Mouse (Mus musculus) monocyte, adult 5-6 weeks (primary cell): ENCODE results near the gene Gm7879. TPM values are rescaled to one million over a fixed set of nuclear protein-coding genes. Genes with fewer than 3 reads are reported as not detected.
"Not testable (repeated sequence)": the region's sequence is repeated elsewhere in the genome, so short reads cannot be mapped to it uniquely, and the experiment has no call there.

Source experiments
- ATAC-seq: fragments of 153-309, 156-312 bp; replicated peaks from 2 replicates; pipeline ENCODE4 v1.8.0; 2017; ENCODE audit warnings: mild to moderate bottlenecking; ENCODE audit not compliant: low TSS enrichment, insufficient number of reproducible peaks, severe bottlenecking, poor library complexity, low FRiP score
- total RNA-seq: library from RNA; stranded (forward); fragments of 200-1000, 200-491, 200-594 nt; gene quantifications from 3 replicates; pipeline ENCODE4 v1.2.3, GENCODE M21; 2017

Gm7879 gene
- total RNA-seq: 3.2 to 11.3 TPM in 2 of 3 replicates, not detected in the other

- not testable (repeated sequence) for ATAC-seq
These were observed at the start of gene Gm7879 for GRCm38 (mm10) chr5:43912844-43913243. Gm7879 (plus strand) TSS chr5:43913144.

GRCm38 (mm10) chr5:43863642-43864041 is 49.3 kb upstream of the Gm7879 start:
- ATAC-seq: no peak

DNA sequence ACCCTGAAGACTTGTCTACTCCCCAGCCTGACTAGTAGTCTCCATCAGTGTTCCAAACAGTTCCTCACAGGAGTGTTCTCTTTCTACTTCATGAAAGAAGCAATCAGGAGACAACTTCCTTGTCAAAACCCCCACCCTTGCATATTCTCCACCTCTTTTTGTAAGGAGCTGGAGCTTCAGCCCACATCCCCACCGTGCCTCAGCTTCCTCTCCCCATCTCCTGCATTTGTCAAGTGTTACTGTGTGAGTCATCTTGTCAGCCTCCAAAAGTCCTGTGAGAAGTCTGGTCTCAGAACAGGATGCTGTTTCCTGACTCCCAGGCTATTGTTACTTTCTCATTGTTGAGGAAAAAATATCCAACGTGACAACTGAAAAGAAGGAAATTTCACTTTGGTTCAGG is 47.6 kb upstream of the Gm7879 start:
- ATAC-seq: no peak

GRCm38 (mm10) chr5:43868253-43868652 is 44.7 kb upstream of the Gm7879 start, which contains the start of gene Cd38:
Cd38 (plus strand) TSS chr5:43868553.
- ATAC-seq: no peak

DNA sequence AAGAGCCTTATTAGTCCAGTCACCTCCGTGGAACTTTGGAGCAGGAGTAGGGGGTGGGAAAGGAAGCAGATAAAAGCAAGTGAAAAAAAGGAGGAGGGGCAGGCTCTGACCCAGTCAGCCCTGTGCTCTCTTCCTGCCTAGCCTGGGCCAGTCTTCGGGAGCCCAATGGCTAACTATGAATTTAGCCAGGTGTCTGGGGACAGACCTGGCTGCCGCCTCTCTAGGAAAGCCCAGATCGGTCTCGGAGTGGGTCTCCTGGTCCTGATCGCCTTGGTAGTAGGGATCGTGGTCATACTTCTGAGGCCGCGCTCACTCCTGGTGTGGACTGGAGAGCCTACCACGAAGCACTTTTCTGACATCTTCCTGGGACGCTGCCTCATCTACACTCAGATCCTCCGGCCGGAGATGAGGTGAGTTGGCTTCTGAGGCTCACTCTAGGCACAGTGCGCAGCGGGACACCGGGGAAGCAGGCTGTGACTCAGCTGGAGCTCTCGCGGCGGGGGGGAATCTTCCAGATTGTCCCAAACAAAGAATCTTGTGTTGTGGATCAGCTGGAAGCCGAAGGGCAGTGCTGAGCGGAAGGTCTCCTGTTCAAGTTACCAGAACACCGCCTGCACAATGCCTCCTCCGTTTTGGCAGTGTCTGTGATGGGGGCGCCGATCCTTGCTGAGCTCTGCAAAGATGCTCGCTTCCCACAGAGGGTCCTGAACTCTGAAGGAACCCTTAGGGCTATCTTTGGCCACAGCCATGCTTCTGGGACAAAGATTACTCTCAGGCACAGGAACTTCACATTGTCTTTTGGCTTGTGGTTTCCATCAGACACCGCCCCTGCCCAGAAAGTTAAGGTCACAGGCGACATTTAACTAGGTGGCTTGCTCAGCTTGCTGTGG is 44.0 kb upstream of the Gm7879 start:
- ATAC-seq: peak; percentile 43; the same call in 1 of the 2 replicates

DNA sequence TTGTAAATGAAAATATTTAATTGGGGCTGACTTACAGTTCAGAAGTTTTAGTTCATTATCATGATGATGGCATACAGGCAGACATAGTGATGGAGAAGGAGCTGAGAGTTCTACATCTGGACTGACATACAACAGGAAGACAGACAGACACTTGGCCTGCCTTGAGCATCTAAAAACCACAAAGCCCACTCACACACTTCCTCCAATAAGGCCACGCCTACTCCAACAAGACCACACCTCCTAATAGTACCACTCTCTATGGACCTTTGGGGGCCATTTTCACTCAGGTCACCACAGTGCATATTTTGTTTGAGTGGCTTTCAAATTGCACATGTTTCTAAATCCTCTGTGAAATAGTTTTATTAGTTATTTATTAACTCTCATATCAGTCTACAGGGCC is 41.1 kb upstream of the Gm7879 start:
- ATAC-seq: no peak

DNA sequence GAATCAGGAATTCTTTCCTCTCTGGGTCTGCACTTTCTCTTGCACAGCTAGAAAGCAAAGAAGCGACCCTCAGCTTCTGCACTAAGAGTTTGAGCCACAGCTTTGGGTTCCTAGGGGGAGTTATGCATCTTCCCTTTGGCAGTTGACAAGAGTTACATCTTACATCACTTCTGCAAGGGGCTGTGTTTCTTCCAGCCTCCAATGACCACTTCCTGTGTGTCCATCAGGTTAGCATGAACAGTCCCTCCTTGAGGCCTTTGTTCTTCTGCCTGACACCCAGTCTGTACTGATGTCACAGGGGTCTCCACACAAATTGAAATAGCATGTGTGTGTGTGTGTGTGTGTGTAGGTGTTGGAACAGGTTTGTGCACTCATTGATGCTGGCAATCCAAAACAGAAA is 40.3 kb upstream of the Gm7879 start:
- ATAC-seq: no peak

DNA sequence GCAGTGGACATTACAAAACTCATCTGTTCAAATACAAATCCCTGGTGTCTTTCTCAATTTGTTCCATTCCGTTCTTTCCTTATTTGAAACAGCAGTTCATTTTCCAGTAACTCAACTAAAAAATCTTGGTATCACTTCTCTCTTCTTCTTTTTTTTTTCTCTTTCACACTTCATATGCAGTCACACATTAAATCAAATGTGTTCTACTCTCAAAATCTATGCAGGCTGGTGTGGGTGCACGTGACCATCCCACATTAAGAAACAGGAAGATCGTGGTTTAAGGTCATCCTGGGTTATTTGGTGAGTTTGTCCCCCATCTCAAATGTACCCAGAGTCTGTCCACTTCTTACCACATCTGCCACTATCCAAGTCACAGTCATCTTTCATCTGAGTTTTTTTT is 30.9 kb upstream of the Gm7879 start:
- peak; percentile 66 for ATAC-seq

DNA sequence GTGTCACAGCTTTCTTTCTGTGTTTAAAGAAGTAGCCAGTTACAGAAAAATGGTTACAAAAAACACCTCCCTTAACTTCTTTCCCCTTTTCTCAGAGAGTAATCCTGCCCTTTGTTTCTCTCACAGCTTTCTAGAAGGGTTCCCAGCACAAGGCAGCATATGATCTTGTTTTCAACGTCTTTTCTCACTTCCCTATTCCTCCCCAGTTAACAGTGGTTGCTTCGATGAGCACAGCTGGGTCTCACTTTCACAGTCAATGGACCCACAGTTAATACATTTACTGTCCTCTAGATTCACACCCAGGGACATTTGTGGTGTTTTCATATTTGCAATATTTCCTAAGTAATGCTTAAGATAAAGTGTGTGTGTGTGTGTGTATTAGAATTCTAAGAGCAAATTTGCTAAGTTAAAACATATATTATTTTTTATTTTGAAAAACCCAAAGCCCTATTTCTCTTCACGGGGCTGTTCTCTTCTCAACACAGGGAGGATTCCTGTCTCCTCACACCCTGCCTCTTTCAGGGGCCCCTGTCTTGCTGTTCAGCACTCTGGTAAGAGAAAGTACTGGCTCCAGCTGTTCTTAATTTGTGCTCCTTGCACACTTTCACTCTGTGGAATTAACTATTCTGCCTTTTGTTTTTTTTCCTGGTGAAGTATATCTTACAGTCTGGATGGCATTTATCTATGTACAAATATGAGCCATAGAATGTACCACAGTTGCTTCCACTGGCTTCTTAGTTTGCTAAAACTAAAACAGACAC is 27.7 kb upstream of the Gm7879 start:
- ATAC-seq: peak; percentile 67

DNA sequence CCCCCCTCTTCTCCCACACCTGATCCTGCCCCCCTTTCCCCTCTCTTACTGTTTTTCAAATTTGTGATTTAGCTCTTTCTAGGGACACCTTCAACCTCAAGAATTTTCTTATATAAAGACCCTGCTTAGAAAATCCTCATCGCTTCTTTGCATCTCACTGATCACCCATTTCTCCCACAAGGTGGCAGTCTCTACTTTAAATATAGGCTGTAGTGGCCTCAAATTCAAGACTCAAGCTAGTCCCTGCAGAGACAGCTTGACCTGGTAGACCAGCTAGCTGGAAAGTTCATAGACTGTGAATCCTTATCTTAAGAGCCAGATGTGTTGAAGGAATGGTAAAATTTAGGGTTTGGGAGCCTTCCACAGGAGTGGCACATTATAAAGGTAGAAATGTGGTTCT is 20.6 kb upstream of the Gm7879 start:
- ATAC-seq: peak; percentile 52; the same call in 1 of the 2 replicates

- peak; percentile 72 for ATAC-seq
These were observed 18.8 kb upstream of the Gm7879 start for GRCm38 (mm10) chr5:43894113-43894512.

- ATAC-seq: no peak
These were observed 17.0 kb upstream of the Gm7879 start for GRCm38 (mm10) chr5:43895931-43896330.

DNA sequence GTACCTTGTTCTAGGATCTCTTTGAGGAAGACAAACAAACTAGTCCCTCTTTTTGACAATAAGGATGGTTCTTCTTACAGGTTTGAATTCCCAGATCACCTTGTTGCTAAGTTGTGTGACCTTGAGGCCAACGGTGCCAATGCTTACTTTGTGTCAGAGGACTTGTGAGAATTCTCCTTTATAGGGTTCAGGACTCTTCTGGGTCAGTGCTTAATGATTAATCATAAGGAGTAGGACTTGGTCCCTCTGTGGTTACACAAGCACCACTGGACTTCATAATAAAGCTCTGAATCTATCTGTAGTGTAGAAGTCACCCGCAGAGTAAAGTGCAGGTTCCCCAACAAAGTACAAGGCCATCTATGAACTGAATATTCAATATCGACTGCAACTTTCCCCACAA is 8.3 kb upstream of the Gm7879 start:
- ATAC-seq: no peak

DNA sequence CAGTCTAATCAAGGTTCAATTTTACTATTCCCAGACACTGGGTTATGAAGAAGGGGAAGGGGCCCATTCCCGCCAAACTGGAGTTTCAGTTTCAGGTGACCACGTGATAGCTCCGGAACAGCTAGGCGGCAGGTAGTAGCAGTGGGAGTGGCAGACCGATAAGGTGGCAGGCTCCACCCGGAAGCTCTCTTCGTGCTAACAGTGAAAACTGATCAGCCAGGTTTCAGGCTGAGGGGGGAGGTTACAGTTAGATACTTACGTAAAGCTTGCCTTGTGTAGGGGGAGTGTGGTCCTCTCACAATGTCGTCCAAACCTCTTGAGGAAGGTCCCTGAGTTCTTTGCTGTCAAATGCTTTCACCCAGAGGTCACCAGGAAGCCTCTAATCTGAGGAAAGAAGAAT is 3.7 kb upstream of the Gm7879 start:
- no peak for ATAC-seq

DNA sequence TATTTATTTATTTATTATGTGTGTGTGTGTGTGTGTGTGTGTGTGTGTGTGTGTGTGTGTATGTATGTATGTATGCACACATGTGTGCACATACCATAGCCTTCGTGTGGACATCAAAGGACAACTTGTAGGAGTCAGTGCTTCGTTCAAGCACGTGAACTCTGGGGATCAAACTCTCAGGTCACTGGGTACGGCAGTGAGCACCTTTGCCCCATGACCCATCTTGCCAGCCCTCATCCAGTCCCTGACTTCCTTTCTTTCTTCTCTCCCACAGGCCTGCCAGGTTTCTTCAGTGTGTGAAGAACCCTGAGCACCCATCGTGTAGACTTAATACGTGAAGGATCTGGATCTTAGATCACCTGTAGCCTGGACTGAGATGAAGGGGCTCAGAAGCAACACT is 2.9 kb upstream of the Gm7879 start:
- 0 out of 2 replicates have a peak, but pooled peaks have one; percentile 31 for ATAC-seq

GRCm38 (mm10) chr5:43915261-43915886 is 2.4 kb downstream of the Gm7879 start:
- peak; percentile 31; the same call in 1 of the 2 replicates for ATAC-seq

- no peak for ATAC-seq
These were observed 8.9 kb downstream of the Gm7879 start for GRCm38 (mm10) chr5:43921877-43922276.

DNA sequence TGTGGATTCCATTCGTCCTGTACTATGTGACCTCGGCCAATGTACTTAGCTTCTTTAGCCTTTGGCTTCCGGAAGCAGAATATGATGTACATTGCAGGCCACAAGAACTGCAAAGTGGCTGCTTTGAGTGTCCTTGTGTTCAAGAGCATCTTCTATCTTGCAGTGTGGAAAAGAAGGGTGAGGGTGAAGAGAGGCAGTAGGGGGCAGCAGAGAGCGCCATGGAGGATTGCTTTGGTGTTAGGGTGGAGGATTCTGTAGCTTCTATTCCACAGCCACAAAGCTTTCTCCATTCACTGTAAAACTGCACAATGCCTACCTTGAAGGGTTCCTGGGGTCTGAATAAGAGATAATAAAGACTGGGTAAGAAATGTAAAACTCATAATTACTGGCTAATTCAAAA is 11.0 kb downstream of the Gm7879 start:
- ATAC-seq: peak; percentile 63; the same call in 1 of the 2 replicates

DNA sequence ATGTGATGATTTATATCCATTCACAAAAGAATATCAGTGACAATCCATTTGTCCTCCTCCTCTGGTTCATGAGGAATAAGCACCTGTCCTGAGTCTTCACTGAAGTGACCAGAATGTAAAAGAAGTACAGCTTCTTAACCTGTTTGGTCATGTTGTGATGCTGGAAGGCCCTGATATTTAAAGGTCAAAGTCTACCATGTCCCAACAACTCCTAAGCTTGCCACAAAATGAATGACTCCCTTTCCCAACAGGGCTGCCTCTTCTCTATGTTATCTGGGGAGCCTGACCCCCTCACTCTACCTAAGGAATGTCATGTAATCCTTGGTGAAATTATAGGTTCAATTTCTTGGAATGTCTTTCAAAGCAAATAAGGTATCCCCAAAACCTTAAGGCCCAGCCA is 14.8 kb downstream of the Gm7879 start:
- ATAC-seq: no peak
